Mouse (Mus musculus) testis, adult 2 months (tissue): ENCODE measurements around the gene G430095P16Rik.

ENCODE experiments used
- CTCF ChIP-seq: fragments of 200-500 bp; IDR thresholded peaks from 2 replicates; pipeline ENCODE4 v1.5.1; 2012; ENCODE audit warnings: low read depth, mild to moderate bottlenecking, inconsistent platforms, low read length, moderate library complexity; ENCODE audit not compliant: control insufficient read depth, insufficient read depth, insufficient replicate concordance
- POLR2A ChIP-seq: fragments of 200-500 bp; IDR thresholded peaks from 2 replicates; pipeline ENCODE4 v1.6.1; 2012; ENCODE audit warnings: low read depth, mild to moderate bottlenecking, inconsistent platforms, low read length, moderate library complexity; ENCODE audit not compliant: control insufficient read depth

DNA sequence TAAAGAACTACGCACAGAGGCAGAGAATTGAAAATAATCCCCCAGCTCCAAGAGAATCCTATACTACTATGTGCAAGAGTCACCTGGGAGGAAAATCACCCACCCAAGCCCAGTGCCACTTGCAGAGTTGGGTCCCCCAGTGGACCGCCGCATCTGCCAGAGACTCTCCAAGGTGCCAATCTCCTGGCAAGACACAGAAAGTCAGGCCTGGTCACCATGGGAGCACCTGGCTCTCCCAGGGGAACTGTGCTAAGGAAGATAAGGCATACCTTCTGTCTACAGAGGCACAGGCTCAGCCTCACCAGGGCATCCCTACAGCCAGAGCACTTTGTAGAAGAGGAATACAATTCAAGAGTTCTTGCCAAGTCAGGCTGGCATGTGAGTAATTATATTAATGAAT, 35.5 kb downstream of the G430095P16Rik start:
- TF ChIP-seq POLR2A (no peak), CTCF (no peak)
